Mouse (Mus musculus) lung, adult 18-20 months (tissue): ENCODE results near the gene C1qbp.
A peak's percentile ranks its signal among the peaks of the same experiment; 100 is the strongest.

Experiments used
- DNase-seq, 2 experiments: peaks; one replicate each; pipeline ENCODE4 v3.0.0; 2022; ENCODE audit warnings: mixed read lengths in 2 of 2

Gene C1qbp

GRCm38 (mm10) chr11:70982557-70983228 lies at the start of gene C1qbp:
C1qbp (minus strand) TSS chr11:70983026.
- peak; percentile 92 to 93 for DNase-seq

DNA sequence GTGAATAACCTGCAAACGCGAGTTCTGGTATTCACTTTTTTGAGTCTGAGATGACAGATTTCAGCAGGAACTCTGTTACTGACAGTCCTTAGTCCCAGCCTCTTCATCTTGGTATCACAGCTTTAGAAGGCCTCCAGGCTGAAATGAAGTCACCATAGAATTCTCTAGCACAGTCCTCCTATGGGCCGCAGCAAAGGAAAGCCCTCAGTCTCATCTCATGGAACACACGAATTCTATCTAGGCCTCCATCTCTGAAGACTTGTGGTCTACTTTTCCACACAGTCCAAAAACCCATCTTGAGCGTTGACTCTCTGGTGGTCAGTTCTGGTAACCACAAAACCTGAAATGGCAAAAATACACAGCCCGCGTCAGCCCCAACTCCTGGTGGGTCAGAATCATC lies 49.2 kb upstream of the C1qbp start:
- no peak for DNase-seq

DNA sequence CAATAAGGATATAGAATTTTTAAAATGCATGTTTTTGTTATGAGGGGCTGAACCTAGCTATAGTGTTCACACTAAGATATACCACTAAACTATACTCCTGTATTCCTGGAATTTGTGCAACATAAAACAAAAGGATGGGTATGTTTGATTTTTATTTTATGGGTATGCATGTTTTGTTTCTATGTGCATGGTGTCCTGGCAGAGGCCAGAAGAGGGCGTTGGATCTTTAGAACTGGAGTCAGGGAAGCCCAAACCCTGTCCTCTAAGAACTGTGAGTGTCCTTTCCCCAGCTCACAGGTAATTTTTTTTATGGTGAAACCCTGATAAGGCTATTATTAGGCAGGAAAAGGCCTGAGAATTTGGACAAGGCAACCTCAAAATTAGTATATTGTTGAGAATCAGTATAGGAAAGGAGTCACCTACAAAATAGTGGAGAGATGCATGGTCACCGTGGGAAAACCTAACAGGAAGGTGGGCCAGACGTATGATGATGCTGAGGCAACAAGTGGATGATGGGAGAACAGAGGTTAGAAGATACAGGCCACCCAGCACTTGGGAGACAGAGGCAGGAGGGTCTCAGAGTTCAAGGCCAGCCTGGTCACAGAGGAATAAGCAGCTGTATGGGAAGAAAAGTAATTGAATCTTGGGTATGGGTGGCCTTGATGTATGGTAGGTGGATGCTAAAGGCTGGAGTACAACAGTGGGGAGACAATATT lies 46.7 kb upstream of the C1qbp start:
- no peak for DNase-seq

DNA sequence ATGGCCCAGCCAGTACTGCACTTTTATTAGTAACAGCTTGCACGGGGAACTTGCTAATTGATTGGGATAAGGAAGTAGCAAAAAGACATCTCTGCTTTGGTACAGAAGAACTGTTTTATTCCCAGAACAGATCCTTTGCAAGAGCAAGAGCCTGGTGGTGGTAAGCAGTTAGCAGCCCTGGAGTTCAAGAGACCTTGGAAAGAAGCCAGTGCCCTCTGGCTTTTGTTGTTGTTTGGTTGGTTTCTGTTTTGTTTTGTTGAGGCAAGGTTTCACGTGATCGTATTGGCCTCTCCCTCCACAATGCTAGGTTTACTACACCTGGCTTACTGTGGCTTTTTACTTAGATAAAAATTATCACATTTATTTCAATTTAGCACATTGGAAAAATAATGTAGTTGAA lies 45.5 kb upstream of the C1qbp start:
- no peak for DNase-seq

DNA sequence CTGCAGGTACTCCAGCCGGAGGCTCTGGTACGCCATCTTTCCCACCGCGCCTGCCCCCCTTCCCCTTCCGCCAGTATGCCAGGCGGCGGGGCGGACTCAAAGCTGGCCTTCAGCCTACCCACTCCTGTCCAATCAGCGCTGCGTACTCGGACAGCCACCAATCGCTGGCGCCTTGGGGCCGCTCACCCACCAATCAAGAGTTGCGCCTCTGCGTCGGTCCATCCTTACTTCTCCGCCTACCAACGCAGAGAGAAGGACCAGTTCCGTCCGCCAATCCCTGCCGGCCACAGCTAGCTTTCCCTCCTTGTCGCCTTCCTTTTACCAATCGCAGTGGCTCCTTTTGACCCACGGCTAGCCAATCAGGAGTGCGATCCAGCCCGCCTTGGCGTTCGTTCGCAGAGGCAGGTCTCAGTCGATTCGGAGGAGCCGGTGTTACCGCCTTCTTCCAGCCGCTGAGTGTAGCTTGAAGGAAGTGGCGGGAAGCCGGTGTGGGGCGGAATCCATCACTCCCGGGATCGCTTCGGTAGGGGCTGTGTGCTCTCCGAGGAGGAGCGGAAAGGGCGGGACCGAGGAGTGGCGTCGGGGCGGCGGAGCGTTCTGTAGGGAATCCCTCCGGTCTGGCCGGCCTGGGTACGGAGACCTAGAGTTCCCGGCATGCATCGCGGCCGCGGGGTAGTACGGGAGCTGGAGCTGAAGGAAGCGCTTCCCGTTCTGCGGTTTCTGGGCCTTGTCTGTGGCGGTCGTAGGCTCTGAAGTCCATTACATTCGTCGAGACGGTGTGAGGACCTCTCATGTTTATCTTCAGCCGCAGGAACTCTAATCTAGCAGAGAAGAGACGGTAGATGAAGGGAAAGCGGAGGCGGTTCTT lies 36.6 kb upstream of the C1qbp start, which contains the start of the genes Mis12 and Derl2:
Mis12 (plus strand) TSS at position 411 of the 868 bp plus-strand sequence.
Derl2 (minus strand) TSS at position 641 of the 868 bp plus-strand sequence.
- peak; percentile 99 to 100 for DNase-seq

- no peak for DNase-seq
Observed at GRCm38 (mm10) chr11:71018416-71019200, 35.8 kb upstream of the C1qbp start.

GRCm38 (mm10) chr11:71017051-71017450 lies 34.2 kb upstream of the C1qbp start:
- DNase-seq, result no peak

DNA sequence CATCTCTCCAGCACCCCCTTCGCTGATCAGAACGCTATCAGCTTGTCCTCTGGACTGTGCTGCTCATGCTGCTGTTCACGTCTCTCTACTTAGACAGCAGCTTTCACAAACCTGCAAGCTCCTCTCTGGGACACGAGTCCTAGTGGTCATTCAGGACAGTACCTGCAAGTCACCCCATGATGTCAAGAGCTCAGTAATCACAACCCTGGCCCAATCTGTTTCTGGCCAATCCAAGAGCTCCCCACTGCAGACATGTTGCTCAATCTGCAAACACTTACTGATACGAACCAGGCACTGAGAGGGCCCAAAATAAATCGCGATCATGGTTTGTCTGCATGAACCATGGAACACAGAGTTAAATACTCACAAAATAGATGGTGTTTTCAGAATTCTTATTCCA lies 29.9 kb upstream of the C1qbp start:
- peak; percentile 65 to 75 for DNase-seq

GRCm38 (mm10) chr11:71008321-71008720 lies 25.5 kb upstream of the C1qbp start:
- peak in 1 of 2 experiments; percentile 24 for DNase-seq

DNA sequence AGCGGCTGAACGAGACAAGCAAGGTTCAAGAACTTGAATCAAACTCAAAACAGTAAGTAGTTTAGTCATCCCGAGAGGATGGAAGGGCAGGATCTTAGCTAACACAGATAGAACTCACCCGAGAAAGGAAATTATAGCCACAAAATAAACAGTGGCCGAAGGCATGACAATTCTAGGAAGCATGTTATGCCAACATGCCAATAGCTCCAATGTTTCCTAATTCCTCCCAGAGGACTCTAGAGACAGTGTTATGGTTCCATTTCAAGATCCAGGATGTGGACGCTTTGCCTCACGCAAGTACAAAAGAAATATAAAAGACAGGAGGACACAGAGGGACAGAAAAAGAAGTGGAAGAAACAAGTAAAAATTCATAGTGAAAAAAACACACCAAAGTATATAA lies 25.0 kb upstream of the C1qbp start:
- peak in 1 of 2 experiments; percentile 31 for DNase-seq

GRCm38 (mm10) chr11:71007026-71007425 lies 24.2 kb upstream of the C1qbp start:
- DNase-seq, result no peak

DNA sequence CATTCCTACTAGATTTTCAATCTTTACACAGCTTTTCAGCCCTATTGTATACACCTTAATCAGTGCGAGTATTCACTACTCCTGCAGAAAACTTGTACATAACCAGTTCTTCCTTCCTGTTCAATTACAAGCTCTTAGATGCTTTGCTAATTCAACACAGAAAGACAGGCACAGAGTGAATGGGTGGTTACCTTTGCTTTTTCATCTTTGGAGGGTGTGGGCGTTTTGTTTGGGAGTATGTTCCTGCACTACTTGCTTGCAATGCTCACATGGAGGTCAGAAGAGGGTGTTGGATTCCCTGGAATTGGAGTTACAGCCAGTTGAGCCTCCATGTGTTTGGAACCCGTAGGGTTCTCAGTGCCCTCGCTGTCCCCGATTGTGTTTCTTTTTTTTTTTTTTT lies 22.2 kb upstream of the C1qbp start:
- no peak for DNase-seq

DNA sequence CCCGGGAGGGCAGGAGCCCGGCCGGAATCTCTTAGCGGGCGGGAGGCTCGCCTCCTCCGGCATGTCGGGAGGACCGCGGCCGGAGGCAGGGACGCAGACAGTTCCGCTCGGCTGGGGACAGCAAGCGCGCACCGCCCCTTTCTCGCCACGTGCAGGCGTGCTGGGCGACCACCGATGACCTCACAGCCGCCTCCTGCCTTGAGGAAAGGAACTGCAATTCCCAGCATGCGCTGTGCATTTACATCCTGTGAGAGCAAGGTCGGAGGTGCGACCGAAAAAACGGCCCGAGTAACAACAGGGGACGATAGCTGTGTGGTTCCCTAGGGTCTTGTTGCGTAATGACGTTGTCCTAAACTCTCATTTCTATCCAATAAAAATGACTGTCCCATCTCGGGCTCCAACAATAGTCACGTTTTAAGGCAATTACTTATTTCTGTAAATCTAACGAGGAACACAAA lies 21.5 kb upstream of the C1qbp start, which contains the start of gene Dhx33:
Dhx33 (minus strand) TSS at position 122 of the 458 bp plus-strand sequence.
- peak; percentile 97 to 98 for DNase-seq

- DNase-seq, result no peak
Observed at GRCm38 (mm10) chr11:71003611-71004315, 20.9 kb upstream of the C1qbp start.

DNA sequence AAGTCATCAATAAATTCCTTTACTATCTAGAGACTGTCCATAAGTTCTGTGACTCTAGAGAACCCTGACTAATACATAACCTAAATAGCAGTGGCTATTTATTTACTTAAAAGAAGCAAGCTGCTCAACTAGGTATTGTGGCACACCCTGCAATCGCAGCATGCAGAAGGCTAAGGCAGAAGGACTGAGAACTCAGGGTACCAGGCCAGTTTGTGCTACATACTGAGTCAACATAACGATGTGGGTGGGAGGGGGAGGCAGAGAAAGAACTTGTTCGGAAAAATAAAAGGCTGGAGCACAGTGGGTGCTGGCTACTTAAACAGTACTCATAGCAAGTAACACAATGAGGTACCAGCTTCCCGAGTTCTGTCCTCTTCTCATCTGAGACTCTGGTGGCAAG lies 18.3 kb upstream of the C1qbp start:
- DNase-seq, result no peak

DNA sequence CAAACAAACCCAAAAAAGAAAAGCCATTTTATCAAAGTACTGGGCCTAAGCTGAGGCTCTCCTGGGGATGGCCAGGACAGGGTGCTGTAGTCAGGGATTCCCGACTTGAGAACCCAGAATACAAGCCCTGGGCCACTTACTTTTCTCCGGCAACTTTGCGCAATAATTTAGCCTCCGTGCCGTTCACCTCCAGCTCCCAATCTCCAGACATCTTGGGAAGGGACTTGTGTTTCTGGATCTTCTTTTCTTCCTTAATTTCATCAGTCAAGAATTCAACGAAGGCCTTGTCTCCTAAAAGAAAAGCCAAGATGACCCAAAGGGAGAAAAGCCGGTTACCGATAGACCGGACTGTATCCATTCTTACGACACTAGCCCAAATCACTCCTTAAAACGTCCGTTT lies 796 bp downstream of the C1qbp start:
- DNase-seq, result no peak

- no peak for DNase-seq
Observed at GRCm38 (mm10) chr11:70980751-70981510, 1.9 kb downstream of the C1qbp start.

- DNase-seq, result no peak
Observed at GRCm38 (mm10) chr11:70980232-70980631, 2.6 kb downstream of the C1qbp start.

- no peak for DNase-seq
Observed at GRCm38 (mm10) chr11:70977293-70977692, 5.5 kb downstream of the C1qbp start.

DNA sequence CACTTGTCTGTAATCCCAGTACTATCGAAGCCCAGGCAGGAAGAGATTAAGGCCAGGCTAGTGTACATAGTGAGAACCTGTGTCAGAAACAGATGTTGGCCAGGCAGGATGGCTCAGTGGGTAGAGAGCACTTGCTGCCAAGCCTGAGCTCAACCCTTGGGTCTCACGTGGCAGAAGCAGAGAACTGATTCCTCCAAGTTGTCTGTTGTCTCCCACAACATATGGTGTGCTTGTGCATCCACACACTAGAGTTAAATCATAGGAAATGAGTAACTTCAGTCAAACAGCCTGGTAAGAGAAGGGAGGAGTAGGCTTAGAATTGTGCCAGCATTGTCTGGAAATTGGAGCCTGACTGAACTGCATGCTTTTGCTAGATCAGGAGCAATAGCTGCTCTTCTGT lies 7.6 kb downstream of the C1qbp start:
- DNase-seq, result no peak

DNA sequence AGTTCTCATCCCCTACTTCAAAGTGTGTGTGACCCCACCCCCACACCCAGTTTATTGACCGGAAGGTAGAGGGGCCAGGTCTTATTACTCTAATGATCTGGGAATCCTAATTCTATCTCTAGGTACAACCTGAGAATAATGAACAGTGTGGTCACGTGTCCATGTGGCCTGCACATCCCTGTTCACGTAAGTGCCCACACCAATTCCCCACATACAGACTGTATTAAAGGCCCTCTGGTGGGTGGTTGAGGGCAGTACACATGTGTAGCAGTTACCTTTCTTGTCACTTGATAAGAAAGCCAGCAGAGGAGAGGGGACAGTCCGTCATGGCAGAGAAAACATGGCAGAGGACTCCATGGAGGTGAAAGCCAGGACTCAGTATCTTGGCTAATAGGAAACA lies 8.9 kb downstream of the C1qbp start:
- no peak for DNase-seq
